Mouse (Mus musculus) hindbrain, embryonic 12.5 days (tissue): ENCODE measurements around the gene Emc7. TPM values are rescaled to one million over a fixed set of nuclear protein-coding genes. Genes with fewer than 3 reads are reported as not detected.
"Not testable (repeated sequence)": the region's sequence is repeated elsewhere in the genome, so short reads cannot be mapped to it uniquely, and the experiment has no call there.

Experiments
- ATAC-seq: fragments of 200-750 bp; cut with Nextera tagmentation; 2 replicates; pipeline ENCODE4 v1.8.0; 2017; ENCODE audit warnings: moderate TSS enrichment; ENCODE audit not compliant: low FRiP score
- H3K27ac ChIP-seq: fragments of 300-500 bp; sonication (generic); 2 replicates; pipeline ENCODE4 v1.5.1; 2016; ENCODE audit warnings: mild to moderate bottlenecking
- H3K27me3 ChIP-seq: fragments of 300-500 bp; sonication (generic); 2 replicates; pipeline ENCODE4 v1.6.1; 2016; ENCODE audit warnings: mild to moderate bottlenecking
- H3K36me3 ChIP-seq: fragments of 300-500 bp; sonication (generic); 2 replicates; pipeline ENCODE4 v1.6.1; 2016; ENCODE audit warnings: mild to moderate bottlenecking
- H3K4me1 ChIP-seq: fragments of 300-500 bp; sonication (generic); 2 replicates; pipeline ENCODE4 v1.6.1; 2016
- H3K4me2 ChIP-seq: fragments of 300-500 bp; sonication (generic); replicated peaks from 2 replicates; pipeline ENCODE4 v1.6.1; 2016; ENCODE audit warnings: mild to moderate bottlenecking
- H3K4me3 ChIP-seq: fragments of 300-500 bp; sonication (generic); 2 replicates; pipeline ENCODE4 v1.5.1; 2016; ENCODE audit warnings: mild to moderate bottlenecking
- H3K9ac ChIP-seq: fragments of 300-500 bp; sonication (generic); 2 replicates; pipeline ENCODE4 v1.6.1; 2016; ENCODE audit warnings: mild to moderate bottlenecking, moderate library complexity
- H3K9me3 ChIP-seq: fragments of 300-500 bp; sonication (generic); replicated peaks from 2 replicates; pipeline ENCODE4 v1.6.1; 2016; ENCODE audit warnings: mild to moderate bottlenecking
- WGBS: fragments of 180-500 bp; shearing (Covaris S2); methylation state at CpG from one replicate; pipeline ENCODE4 v1.1.7; 2016; 5-methylcytosine and 5-hydroxymethylcytosine counted together
- polyA plus RNA-seq: library from polyadenylated mRNA; unstranded; fragments of >200 nt; fragmentation: Nextera tagmentation; extraction: Ambion mirVana; gene quantifications from 2 replicates; pipeline ENCODE4 v1.2.1, GENCODE M21; 2016

Emc7 gene
- polyA plus RNA-seq: 13.4 and 13.8 TPM in 2 replicates

GRCm38 (mm10) chr2:112454862-112455564 lies at the start of gene Emc7:
Gene Emc7, plus strand, starts transcription at chr2:112454997.
- Histone ChIP-seq H3K4me2 (peak within 1 kb of the TSS; percentile 80), H3K27ac (peak within 1 kb of the TSS; percentile 80), H3K36me3 (peaks cover 2% of the 10 kb centered on the region), H3K4me3 (peak within 1 kb of the TSS; percentile 84), H3K27me3 (no peaks in the 10 kb centered on the region), H3K9ac (peak within 1 kb of the TSS; percentile 88), H3K4me1 (peaks cover 12% of the 10 kb centered on the region), H3K9me3 (no peaks in the 10 kb centered on the region)
- WGBS: under 1% methylated on average over 49 of the region's 49 CpGs
- peak; percentile 97 for ATAC-seq

GRCm38 (mm10) chr2:112407030-112407429 lies 47.8 kb upstream of the Emc7 start:
- no peak overlapping the region for H3K4me3 ChIP-seq
- no peak overlapping the region for H3K27ac ChIP-seq
- H3K9ac ChIP-seq: no peak overlapping the region
- no peaks in the 10 kb centered on the region for H3K27me3 ChIP-seq
- no peak for ATAC-seq
- H3K9me3 ChIP-seq: no peaks in the 10 kb centered on the region
- no peaks in the 10 kb centered on the region for H3K4me1 ChIP-seq
- 93% methylated on average over 3 of the region's 3 CpGs for WGBS
- H3K4me2 ChIP-seq: no peak overlapping the region
- peaks cover 20% of the 10 kb centered on the region for H3K36me3 ChIP-seq

DNA sequence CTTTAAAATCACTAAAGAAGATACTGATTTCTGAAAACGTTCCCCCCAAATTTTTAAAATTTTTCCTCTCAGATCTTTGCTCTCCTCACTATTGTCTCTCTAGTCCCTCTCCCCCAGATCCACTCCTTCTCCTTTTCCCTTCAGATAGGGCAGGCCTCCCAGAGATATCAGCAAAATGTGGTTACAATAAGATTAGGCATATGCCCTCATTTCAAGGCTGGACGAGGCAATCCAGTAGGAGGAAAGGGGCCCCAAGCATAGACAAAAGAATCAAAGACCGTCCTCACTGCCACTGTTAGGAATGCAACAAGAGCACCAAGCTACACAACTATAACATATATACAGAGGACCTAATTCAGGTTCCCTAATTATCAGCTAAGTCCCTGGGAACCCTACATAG lies 29.5 kb upstream of the Emc7 start:
- Histone ChIP-seq H3K9ac (no peak overlapping the region), H3K27me3 (no peaks in the 10 kb centered on the region), H3K9me3 (no peaks in the 10 kb centered on the region), H3K36me3 (no peaks in the 10 kb centered on the region), H3K4me3 (no peak overlapping the region), H3K4me1 (no peaks in the 10 kb centered on the region), H3K27ac (no peak overlapping the region), H3K4me2 (no peak overlapping the region)
- 80% methylated on average over 3 of the region's 3 CpGs for WGBS
- no peak for ATAC-seq

DNA sequence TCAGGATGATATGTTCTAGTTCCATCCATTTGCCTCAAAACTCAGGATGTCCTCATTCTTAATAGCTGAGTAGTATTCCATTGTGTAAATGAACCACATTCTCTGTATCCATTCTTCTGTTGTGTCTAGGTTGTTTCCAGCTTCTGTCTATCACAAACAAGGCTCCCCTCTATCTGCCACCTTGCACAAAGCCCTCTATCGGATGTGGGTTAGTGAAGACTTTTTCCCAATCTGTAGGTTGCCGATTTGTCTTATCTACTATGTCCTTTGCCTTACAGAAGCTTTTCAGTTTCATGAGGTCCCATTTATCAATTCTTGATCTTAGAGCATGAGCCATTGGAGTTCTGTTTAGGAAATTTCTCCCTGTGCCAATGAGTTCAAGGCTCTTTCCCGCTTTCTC lies 26.3 kb upstream of the Emc7 start:
- H3K9me3 ChIP-seq, H3K9ac ChIP-seq, H3K4me1 ChIP-seq, H3K4me2 ChIP-seq, H3K27me3 ChIP-seq, H3K4me3 ChIP-seq, H3K27ac ChIP-seq, H3K36me3 ChIP-seq, ATAC-seq: not testable (repeated sequence)
- 93% methylated on average over 3 of the region's 3 CpGs for WGBS

- 93% methylated on average over 4 of the region's 4 CpGs for WGBS
- Histone ChIP-seq H3K9me3 (no peaks in the 10 kb centered on the region), H3K4me1 (no peaks in the 10 kb centered on the region), H3K4me2 (no peak overlapping the region), H3K36me3 (no peaks in the 10 kb centered on the region), H3K4me3 (no peak overlapping the region), H3K27me3 (no peaks in the 10 kb centered on the region), H3K9ac (no peak overlapping the region), H3K27ac (no peak overlapping the region)
- ATAC-seq: no peak
These were observed 25.1 kb upstream of the Emc7 start for GRCm38 (mm10) chr2:112429665-112430064.

DNA sequence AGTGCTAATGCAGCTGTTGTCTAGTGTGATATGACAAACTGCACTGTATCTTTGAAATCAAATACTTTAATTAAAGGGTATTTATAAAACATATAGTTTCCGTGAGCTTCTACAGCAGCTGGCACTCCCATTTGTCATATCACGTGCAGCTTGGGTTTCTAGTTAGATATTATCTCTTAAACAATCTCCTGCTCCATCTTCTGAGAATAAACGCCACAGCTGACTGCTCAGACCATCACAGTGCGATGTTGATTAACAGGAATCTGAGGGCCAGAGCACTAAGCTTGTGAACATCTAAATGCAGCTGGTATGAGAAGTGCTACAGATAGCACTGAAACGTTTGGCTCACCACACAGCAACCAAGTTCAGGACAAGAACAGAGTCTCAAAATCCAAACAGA lies 24.4 kb upstream of the Emc7 start:
- H3K4me2 ChIP-seq: no peak overlapping the region
- no peak overlapping the region for H3K9ac ChIP-seq
- no peak overlapping the region for H3K27ac ChIP-seq
- H3K9me3 ChIP-seq: no peaks in the 10 kb centered on the region
- WGBS: 73% methylated on average over 5 of the region's 5 CpGs
- ATAC-seq: no peak
- no peaks in the 10 kb centered on the region for H3K36me3 ChIP-seq
- H3K4me3 ChIP-seq: no peak overlapping the region
- H3K27me3 ChIP-seq: no peaks in the 10 kb centered on the region
- H3K4me1 ChIP-seq: no peaks in the 10 kb centered on the region

DNA sequence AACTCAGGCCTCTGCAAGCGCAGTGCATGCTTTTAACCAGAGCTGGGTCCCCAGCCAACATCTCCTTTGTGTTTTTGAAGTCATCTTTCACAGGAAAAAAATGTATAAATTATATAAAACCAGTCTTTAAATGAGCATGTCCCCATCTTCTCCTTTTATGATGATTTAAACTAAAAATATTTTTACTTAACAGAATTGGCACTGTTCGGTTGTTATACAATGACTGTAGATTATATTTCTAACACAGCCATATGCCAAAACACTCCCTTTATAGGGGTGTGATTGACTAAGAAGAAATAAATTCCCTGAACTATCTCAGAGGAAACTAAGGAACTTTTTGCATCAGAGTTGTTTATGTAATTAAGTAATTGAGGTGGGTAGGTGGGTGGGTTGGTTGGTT lies 22.3 kb upstream of the Emc7 start:
- Histone ChIP-seq H3K27me3 (no peaks in the 10 kb centered on the region), H3K36me3 (no peaks in the 10 kb centered on the region)

GRCm38 (mm10) chr2:112433359-112433758 lies 21.4 kb upstream of the Emc7 start:
- no peaks in the 10 kb centered on the region for H3K9me3 ChIP-seq
- no peak overlapping the region for H3K4me3 ChIP-seq
- H3K4me1 ChIP-seq: no peaks in the 10 kb centered on the region
- H3K4me2 ChIP-seq: no peak overlapping the region
- no peak overlapping the region for H3K27ac ChIP-seq
- no peak for ATAC-seq
- H3K9ac ChIP-seq: no peak overlapping the region
- H3K27me3 ChIP-seq: no peaks in the 10 kb centered on the region
- no peaks in the 10 kb centered on the region for H3K36me3 ChIP-seq
- 78% methylated on average over 2 of the region's 2 CpGs for WGBS

More for the DNA sequence above, 22.3 kb upstream of the Emc7 start:
- Histone ChIP-seq H3K9ac (no peak overlapping the region), H3K9me3 (no peaks in the 10 kb centered on the region), H3K4me1 (no peaks in the 10 kb centered on the region), H3K4me2 (no peak overlapping the region), H3K27ac (no peak overlapping the region), H3K4me3 (no peak overlapping the region)
- no peak for ATAC-seq
- 92% methylated on average over 2 of the region's 2 CpGs for WGBS

DNA sequence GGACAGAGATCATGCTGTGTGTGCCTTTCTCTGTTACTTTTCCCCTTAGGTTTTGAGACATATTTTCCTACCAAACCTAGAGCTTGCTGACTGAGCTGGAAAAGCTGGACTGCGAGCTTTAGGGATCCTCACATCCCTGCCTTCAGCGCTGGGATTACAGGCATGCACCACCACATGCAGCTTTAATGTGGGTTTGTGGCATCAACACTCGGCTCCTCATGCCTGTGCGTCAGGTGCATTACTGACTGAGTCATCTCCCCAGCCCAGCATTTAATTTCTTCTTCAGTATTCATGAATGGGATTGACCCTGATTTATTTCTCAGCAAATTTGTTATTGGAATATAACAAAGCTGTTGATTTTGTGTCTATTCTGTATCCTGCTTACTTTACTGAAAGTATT lies 18.5 kb upstream of the Emc7 start:
- 82% methylated on average over 4 of the region's 4 CpGs for WGBS

GRCm38 (mm10) chr2:112437589-112437988 lies 17.2 kb upstream of the Emc7 start:
- Histone ChIP-seq H3K27ac (no peak overlapping the region), H3K9me3 (no peaks in the 10 kb centered on the region), H3K27me3 (no peaks in the 10 kb centered on the region), H3K4me2 (no peak overlapping the region), H3K9ac (no peak overlapping the region), H3K4me3 (no peak overlapping the region), H3K4me1 (no peaks in the 10 kb centered on the region), H3K36me3 (no peaks in the 10 kb centered on the region)
- WGBS: 91% methylated on average over 2 of the region's 2 CpGs
- no peak for ATAC-seq

More for the DNA sequence above, 18.5 kb upstream of the Emc7 start:
- no peak overlapping the region for H3K4me2 ChIP-seq
- no peak for ATAC-seq
- no peaks in the 10 kb centered on the region for H3K27me3 ChIP-seq
- H3K27ac ChIP-seq: no peak overlapping the region
- H3K9ac ChIP-seq: no peak overlapping the region
- no peaks in the 10 kb centered on the region for H3K4me1 ChIP-seq
- no peaks in the 10 kb centered on the region for H3K9me3 ChIP-seq
- no peak overlapping the region for H3K4me3 ChIP-seq
- H3K36me3 ChIP-seq: no peaks in the 10 kb centered on the region

DNA sequence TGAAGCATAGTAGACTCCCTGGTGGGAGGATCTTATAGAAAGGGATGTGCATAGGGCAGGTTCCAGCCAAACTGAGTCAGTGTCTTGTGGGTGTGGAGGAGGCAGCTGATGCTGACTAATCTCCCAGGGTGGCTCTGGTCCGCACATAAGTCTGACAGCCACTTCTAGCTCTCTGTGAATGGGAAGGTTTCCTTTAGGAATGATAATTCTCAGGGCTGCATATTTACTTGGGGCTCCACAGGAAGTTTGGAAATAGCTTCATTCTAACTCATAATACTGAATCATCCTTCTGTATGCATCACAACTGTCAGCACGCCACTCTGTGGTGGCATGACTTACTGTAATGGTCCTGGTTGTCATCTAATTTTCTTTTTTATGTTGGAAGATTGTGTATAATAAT lies 11.3 kb upstream of the Emc7 start:
- no peak overlapping the region for H3K9ac ChIP-seq
- H3K4me3 ChIP-seq: no peak overlapping the region
- H3K36me3 ChIP-seq: no peaks in the 10 kb centered on the region
- ATAC-seq: no peak
- no peaks in the 10 kb centered on the region for H3K4me1 ChIP-seq
- no peak overlapping the region for H3K27ac ChIP-seq
- no peaks in the 10 kb centered on the region for H3K27me3 ChIP-seq
- 74% methylated on average over 2 of the region's 2 CpGs for WGBS
- no peak overlapping the region for H3K4me2 ChIP-seq
- H3K9me3 ChIP-seq: no peaks in the 10 kb centered on the region

- Histone ChIP-seq H3K9me3 (no peaks in the 10 kb centered on the region), H3K4me2 (no peak overlapping the region), H3K4me1 (no peaks in the 10 kb centered on the region), H3K4me3 (no peak overlapping the region), H3K9ac (no peak overlapping the region), H3K36me3 (no peaks in the 10 kb centered on the region), H3K27me3 (no peaks in the 10 kb centered on the region), H3K27ac (no peak overlapping the region)
- no peak for ATAC-seq
These were observed 9.3 kb upstream of the Emc7 start for GRCm38 (mm10) chr2:112445511-112445910.

- not testable (repeated sequence) for H3K27ac ChIP-seq, H3K27me3 ChIP-seq, ATAC-seq, H3K9ac ChIP-seq, H3K4me3 ChIP-seq, H3K36me3 ChIP-seq, H3K4me2 ChIP-seq, H3K4me1 ChIP-seq, H3K9me3 ChIP-seq
- 77% methylated on average over 4 of the region's 4 CpGs for WGBS
These were observed 6.8 kb upstream of the Emc7 start for GRCm38 (mm10) chr2:112448046-112448445.
